Mouse (Mus musculus) liver, postnatal 0 days (tissue): ENCODE measurements around the gene Smbd1.

ENCODE experiments used
- CTCF ChIP-seq: sonication (generic); IDR thresholded peaks from 2 replicates; pipeline ENCODE4 v1.5.1; 2016; ENCODE audit warnings: antibody characterized with exemption, low read depth
- EP300 ChIP-seq: IDR thresholded peaks from 2 replicates; pipeline ENCODE4 v1.6.1; 2016; ENCODE audit warnings: antibody characterized with exemption, low read depth, mild to moderate bottlenecking

GRCm38 (mm10) chr16:32812888-32813361 lies 2.6 kb upstream of the Smbd1 start:
- TF ChIP-seq EP300 = no peak
- TF ChIP-seq CTCF = peak; percentile 96
